Mouse (Mus musculus): Measurements from ENCODE around the gene Dlx3.
A peak's percentile ranks its signal among the peaks of the same experiment; 100 is the strongest.

Dlx3 gene

DNA sequence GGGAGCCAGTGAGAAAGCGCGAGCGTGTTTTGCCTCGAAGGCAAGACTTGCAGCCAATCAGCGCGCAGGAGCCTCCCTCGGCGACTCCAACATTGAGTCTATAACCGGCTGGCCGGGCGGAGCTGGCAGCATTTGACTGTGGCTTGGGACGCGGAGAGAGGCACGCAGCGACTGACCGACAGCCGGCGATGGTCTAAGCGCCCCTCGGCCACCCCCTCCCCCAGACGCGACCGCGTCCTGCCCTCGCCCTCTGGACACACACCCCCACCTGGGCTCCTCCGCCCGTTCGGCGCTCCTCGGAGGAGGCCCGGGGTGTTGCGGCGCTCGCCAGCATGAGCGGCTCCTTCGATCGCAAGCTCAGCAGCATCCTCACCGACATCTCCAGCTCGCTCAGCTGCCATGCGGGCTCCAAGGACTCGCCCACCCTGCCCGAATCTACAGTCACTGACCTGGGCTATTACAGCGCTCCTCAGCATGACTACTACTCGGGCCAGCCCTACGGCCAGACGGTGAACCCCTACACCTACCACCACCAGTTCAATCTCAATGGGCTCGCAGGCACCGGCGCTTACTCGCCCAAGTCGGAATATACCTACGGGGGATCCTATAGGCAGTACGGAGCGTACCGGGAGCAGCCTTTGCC lies at the start of gene Dlx3:
Dlx3 (plus strand) TSS at position 130 of the 643 bp plus-strand sequence.
- DNase-seq (ENCODE audit: low read depth, low spot score): peak; percentile 67

DNA sequence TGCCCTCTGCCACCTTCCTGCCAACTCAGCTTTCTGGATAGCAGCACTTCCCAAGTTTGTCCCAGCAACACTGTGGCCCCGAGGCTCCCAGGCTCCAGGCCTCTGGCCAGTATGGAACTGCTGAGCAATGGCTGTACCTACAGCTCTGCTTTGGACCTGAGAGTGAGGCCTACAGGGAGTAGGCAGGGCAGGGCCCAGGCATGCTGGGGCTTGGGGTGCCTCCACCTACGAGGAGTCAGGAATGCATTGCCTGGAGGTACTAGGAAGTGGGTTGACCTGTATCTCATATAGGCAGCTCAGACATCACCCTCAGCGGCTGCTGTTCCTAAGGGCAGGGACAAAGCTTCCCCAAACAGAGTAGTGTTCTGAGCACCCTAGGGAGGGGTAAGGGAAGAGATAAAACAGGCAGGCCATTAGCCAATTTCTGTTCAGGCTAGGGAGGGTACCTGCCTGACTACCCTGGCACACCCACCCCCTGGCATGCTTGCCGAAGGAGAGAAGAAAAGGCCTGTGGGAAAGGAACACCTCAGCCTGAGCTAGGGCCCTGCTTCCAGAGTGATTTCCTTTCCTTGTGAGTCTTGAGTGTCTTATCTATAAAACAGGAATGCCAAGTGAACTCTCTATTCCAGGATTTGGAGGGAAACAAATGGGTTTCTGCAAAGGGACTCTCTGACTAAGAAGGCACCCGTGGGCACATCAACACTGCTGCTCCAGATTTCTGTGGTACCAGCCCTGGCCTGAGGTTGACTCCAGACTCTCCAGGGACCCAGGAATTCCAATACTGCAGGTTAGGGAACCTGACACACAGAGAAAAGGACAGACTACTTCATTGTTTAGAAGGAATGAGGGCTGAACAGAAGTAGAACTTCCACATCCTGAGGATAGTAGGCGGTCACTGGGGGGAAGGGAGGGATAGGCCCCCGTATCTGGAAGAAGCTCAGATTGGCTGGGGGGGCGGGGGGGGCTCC lies 49.5 kb upstream of the Dlx3 start:
- no peak for DNase-seq (ENCODE audit: low read depth, low spot score)

DNA sequence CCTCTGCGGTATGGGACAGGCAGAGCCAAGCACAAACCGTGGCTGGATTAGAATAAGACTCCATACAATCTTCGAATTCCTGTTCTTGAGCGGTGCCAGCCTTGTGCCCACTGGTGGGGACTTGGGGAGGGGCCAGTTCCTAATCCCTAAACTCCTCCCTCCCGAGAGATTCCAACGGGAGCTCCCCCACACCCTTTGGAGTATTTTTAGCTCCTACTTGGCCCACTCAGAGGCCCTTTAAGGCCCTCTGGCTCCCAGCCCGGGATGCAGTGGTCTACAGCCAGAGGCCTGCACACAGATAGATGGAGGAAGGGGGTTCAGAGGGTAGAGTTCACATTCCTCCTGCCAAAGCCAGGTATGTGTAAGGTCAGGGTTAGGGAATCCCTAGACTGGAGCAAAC lies 48.7 kb upstream of the Dlx3 start:
- no peak for DNase-seq (ENCODE audit: low read depth, low spot score)

DNA sequence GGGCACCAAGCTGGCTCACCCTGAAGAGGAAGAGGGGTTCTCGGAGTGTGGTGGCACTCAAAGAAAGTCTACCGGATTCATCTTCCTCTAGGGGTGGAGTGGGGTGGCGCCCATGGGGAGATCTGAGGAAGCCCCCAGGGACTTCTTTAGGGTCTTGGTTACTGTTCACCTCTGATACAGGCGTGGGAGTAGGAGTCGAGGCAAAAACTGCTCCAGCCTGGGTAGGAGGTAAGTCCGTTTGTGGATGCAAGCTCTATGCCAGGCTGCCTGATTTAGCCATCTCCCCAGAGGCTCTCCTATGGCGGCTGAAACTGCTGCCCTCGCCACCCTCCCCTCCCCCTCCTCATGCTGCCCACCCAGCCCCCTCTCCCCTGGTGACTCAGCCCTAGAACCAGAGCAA lies 47.8 kb upstream of the Dlx3 start:
- DNase-seq (ENCODE audit: low read depth, low spot score): no peak

DNA sequence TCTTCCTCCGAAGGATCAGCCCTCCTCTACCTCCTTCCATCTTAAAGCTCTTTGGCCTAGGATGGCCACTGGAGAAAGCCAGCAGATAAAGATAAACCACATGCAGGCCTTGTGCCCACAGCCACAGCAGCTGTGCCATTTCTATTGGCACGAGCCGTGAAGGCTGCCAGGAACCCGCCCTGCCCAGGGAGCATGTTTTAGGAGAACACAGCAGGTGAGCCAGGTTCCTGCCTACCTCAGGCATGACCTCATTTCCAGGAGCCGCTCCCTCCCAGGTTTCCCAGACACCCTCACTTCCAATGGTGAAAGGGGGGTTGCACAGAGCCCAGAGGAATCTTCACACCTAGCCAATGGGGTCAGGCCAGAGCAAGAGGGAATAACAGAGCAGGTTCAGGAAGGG lies 47.1 kb upstream of the Dlx3 start:
- no peak for DNase-seq (ENCODE audit: low read depth, low spot score)

DNA sequence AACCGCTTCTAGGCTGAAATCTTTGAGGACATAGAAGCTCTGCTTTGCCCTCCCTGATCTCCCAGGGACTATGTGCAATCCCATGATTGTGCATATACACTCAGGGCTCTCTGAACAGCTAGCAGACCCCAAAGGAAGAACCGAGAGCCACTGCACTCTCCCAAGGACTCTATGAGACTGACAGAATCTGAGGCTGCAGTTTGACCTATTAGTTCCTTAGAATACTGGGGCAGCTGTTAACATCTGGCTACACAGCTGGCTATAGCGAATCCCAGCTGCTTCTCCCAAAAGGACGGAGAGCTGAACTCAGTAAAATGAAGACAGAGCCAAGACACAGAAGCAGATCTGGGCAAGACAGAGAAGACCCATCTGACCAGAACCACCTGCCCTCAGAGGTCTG lies 46.1 kb upstream of the Dlx3 start:
- no peak for DNase-seq (ENCODE audit: low read depth, low spot score)

DNA sequence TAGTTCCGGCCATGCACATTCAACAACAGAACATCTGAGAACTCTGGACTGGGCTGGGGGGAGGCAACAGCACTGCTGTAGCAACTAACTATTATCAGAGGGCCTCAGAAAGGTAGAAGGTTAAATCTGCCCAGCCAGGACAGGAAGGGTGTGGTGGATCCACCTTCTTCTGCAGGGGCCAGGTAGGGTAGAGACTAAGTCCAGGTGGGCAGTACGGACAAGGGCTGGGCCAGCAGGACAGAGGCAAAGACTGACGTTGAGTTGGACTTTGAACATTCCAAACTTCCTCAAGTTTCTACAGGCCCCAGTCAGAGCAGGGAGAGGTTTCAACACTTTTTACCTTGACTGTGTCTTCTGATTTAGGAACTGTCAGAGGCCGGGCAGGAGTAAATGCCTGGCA lies 45.2 kb upstream of the Dlx3 start:
- DNase-seq (ENCODE audit: low read depth, low spot score): no peak

DNA sequence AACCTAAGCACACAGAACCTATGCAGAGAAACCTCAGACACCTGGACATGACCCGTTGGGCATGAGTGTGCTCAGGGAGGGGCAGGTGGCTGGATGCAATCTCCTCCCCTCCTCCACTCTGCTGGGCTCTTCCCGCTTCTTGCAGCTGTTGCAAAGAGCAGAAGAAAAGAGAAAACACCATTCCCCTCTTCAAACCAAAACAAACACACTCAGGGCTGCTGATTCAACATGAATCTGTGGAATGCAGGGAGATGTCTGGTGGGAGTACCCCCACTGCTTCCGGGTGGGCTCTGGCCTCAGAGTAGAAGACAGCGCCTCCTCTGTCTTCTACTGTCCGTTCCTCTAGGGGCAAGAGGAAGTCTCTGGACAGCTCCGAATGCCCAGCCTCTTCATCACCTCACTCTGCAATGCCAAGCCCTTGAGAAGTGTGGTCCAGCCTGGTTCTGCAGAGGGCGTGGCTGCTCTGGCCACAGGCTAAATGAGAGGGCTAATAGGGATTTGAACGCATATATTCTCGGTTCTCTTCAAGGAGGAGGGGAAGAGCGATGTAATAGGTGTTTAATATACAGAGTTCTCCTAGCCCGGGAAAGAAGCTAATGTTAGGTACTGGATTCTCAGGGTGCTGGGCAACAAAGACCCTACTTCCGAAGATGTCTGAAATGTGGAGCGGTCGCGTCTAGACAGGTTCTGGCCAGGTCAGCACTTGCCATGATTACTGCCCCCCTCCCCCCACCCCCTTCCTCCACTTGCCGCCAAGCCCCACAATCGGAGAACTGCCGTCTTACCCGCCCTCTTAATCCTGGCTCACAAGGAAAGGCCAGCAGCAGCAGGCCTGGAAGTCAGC lies 44.5 kb upstream of the Dlx3 start:
- DNase-seq (ENCODE audit: low read depth, low spot score): no peak

DNA sequence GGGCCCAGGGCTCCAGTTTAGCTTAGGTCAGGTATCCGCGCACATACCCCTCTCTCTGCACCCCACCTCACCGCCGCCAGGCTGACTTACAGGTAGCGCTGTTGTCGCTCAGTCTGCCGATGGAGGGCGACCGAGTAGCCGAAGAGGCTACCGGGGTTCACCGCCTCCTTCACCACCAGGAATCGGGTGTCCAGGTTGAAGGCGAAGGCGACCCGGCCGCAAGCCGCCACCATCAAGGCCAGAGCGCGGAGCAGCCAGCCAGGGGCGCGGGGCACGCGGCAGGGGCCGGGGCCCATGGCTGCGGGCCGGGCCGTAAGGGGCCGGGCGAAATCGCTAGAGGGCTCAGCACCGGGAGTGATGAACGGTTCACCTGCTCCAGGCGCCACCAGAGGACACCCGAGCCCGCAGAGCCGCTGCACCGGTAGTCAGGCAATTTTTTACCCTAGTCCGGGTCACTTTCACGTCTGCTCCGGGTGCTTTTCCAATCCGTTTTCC lies 43.8 kb upstream of the Dlx3 start:
- DNase-seq (ENCODE audit: low read depth, low spot score): peak; percentile 75

DNA sequence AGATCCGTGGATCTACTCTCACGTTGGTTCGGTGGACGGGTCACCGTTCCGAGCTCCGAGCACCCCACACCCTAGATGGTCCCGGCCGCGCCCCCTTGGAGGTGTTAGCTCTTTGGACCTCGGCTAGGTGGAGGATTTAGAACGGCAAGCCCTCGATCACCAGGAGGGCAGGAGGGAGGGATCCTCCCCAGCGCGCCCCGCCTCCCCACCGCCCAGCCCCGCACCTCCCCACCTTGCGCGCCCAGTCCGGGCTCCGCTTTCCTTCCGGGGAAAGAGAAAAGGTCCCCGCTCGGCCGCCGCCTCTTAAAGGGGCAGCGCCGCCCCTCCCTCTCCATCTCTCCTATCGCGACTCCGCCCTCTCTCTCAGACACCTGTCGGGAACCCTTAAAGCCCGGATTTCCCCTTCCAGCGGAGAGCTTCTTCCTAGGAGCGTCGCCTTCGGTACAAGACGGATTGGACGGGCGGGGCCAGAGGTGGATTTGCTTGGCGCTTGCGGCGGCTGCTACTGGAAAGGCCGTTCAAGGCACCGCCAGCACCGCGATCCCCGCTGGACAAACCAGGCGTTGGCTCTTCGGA lies 43.3 kb upstream of the Dlx3 start, which contains the start of gene Itga3:
Itga3 (minus strand) TSS at position 266 of the 576 bp plus-strand sequence.
- peak; percentile 78 for DNase-seq (ENCODE audit: low read depth, low spot score)

DNA sequence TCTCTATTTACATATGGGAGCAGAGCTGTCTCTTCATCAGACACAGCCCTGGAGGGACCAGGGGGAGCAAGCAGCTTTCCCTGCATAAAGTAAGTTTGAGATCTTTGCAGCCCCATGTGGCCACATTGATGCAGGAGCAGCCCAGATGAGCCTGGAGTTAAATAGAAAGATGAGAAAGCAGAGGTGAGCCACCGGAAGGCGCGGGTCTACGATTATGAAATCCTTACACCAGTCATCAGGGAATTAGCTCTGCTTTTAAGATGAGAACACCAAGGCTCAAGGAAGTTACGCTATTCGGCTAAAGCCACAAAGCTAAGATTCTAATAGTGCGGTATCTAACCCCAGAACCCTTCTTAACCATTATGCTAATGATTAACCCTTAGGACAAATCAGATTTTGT lies 42.0 kb upstream of the Dlx3 start:
- DNase-seq (ENCODE audit: low read depth, low spot score): no peak

DNA sequence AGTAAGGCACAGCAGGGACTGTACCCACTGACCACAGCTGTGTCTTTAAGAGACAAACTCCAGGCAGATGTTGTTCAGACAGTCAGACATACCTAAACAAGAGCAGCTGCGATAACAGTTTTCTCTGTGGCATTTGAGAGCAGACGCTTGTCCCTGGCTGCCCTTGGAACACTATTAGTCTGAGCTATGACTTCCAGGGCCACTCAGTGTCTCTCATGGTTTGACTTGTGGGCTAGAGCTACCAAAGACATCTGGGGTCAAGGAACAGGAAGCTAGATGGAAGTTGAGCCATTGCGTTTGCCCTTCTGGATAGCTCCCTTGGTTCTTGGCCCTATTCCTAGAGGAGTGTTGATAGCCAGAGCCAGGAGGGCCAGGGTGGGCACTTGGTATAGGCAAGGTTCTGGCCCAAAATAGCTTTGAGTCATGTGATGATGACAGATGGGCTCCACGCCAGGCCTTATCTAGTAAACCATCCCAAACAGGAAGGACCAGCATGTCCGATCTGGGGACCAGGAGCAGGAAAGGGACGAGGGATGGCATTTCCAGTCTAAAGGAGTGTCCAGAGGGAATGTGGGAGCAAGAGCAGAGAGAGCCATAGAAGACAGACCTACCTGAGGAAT lies 40.6 kb upstream of the Dlx3 start:
- DNase-seq (ENCODE audit: low read depth, low spot score): no peak

DNA sequence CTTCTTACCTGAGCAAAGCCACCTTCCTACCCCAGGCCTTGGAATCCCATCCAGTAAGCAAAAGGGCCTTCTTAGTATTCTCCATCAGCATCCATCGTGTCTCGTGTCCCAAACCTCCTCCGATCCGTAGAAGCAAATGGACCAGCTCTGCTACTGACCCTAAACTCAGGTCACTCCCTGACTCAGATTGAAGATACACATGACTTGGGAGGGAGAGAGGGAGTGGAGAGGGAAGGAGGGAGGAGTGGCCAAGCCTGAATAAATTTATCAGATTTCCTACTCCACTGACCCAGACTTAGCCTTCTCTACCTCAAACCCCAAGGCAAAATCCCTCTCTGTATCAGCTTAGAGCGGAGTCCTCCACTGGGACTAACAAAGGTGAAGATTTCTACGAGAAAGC lies 39.1 kb upstream of the Dlx3 start:
- DNase-seq (ENCODE audit: low read depth, low spot score): no peak

DNA sequence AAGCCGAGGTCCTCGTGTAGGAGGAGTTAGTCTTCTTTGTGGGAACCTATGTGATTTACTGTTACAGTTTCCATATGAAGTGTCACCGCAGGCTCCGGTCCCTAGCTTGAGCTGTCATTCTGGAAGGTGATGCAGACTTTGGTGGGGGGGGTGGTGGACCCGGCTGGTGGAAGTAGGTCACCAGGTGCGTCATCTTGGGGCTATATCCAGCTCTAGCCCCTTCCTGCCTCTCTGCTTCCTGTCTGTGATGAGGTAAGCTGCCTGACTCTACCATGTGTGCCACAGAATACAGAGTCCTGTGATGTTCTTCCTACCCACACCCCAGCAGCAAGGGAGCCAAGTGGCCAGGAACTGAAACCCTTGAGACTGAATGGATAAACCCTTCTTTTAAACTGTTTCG lies 37.0 kb upstream of the Dlx3 start:
- DNase-seq (ENCODE audit: low read depth, low spot score): no peak

DNA sequence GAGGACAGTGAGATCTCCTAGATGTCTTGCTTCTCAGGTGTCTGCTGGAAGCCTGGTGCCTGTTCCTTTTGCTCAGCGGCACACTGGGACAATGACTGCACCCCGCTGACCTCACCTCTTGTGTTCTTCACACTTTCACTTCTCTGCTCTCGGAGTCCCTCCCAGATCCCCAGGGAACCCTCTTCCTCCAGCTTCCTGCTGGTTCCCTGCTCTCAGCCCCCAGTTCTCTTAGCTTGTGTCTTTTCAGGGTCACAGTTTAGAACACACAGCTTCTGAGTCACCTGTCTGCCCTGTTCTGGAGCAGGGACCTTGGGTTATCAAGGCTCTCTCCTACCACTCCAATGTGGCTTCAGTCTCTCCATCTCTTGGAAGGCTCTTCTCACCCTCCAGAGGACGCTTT lies 35.7 kb upstream of the Dlx3 start:
- no peak for DNase-seq (ENCODE audit: low read depth, low spot score)

DNA sequence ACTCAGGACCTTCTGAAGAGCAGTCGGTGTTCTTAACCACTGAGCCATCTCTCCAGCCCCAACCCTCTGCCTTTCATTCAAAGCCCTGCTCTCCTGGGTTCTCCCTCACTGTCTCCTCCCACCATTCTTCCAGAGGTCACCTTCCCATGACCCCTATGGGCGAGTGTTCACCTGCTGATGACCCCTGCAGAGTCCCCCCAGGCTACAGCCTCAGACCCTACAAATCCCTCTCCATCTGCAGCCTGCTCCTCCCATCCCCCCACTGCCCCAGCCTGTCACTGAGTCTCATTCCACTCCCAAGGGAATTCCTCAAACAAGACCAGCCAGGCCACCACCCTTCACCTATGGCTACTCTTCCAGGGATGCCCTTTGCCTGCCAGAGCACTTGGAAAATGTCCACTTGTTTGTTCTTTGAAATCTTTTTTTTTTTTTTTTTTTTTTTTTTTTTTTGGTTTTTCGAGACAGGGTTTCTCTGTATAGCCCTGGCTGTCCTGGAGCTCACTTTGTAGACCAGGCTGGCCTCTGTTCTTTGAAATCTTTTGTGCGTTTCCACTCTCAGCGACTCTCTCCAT lies 35.0 kb upstream of the Dlx3 start:
- DNase-seq (ENCODE audit: low read depth, low spot score): peak; percentile 68

DNA sequence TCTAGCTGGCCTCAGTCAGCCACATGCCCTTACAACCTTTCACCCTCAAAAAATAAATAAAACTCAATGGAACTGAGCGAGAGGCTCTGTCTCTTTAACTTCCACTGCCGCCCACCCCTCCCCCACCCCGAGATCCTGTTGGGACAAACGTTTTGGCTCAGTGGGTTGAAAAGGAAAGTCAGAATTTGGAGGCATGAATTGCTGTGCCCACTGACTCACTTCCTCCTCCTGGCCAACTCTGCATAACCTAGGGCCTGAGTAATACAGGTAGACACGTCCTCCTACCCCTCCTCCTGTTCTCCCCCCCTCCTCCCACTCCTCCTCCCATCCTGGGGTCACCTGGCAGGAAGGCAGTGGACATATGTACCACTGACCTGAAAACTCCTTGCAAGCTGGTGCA lies 34.2 kb upstream of the Dlx3 start:
- DNase-seq (ENCODE audit: low read depth, low spot score): no peak

DNA sequence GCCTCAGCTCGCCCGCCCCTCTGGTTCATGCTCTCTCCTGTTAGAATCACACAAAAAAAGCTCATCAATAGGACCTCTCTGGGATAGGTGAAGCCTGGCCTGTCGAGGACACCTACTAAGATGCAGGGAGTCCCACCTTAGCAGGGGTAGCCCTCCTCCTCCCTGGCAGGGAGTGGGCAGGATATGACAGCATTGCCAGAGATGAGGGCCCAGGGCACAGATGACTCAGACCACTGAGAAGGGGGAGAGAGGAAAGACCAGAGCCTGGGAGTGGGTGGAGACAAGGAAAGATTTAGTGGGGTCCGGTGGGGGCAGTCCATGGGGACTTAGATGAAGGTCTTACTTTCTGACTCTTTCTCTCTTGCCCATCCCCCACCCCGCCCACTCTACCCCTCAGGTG lies 33.7 kb upstream of the Dlx3 start:
- DNase-seq (ENCODE audit: low read depth, low spot score): no peak

DNA sequence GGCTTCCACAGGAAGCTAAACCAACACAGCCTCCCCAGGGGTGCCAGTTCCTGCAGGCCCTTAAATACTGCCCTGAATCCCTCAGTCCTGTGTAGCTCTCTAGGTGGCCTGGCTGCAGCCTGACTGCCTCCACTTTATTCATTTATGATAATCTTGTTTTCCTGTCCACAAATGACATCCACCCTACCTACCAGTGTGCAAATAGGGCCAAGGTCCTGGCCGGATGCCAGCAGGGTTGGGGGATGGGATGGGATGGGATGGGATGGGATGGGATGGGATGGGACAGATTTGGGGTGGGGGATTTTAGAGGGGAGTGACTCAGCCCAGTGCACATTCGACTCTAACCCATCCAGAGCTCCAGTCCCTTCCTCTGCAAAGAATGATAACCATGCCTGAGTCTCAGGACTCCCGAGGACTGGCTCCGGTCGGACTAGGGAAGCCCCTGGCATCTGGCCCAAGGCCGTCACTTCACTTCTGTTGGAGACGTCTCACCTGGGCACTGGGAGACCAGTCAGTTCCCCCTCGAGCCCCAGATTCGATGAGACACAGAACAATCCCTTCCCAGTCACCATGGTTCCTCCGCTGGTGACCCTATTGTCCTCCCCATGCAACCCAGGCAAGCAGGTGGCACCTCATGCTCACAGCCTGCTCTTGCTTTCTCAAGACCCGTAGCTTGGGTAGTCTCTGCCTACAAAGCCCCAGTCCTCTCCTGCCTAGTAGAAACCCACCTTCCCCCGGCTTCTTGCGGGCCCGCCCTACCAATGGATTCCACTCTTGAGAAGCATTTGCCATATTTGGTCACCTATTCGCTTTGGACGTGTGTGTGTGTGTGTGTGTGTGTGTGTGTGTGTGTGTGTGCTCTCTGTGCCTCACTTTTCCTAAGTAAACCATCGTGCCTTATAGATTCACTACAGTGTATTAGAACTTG lies 32.4 kb upstream of the Dlx3 start:
- no peak for DNase-seq (ENCODE audit: low read depth, low spot score)

DNA sequence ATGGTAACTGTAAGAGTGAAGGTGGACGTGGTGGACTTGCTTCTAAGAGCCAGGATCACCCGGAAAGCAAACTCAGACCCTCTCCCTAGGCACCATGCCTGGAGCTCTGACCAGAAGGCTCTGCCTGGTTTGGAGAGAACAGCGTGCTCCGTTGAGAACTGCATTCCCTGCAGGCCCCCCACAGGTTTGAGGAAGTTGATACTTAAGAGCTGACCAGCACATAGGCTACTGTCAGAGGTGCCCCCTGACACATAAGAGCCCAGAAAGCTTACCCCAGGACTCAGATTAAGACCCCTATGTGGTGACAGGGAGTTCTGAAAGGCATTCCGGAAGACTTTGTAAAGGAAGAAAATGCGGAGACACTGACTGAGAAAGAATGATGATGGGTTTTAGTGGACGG lies 31.6 kb upstream of the Dlx3 start:
- no peak for DNase-seq (ENCODE audit: low read depth, low spot score)
